Mouse (Mus musculus): ENCODE data around the gene A2ml1.

DNA sequence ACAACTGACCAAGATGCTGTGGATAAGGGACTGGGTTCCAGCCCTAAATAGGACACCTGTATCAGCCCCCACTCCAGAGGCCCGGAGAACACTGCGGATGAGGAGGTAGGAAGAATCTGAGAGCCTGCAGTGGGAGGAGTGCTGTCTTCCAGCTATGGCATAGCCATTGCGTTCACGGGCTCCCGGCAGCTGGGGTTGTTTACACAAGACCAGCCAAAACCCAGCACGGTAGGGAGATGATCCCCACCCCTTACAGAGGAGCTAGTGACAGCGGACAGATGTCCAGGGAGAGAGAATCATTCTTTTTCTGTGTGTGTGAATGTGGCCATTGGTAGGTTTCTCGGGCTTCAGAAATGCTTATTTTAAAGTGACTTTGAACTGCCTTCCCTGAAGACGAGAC lies 24.9 kb upstream of the A2ml1 start:
- TF ChIP-seq CTCF (IDR thresholded peaks at IDR 0.05) = no peak
- no peak for TF ChIP-seq EP300 (IDR thresholded peaks at IDR 0.05)
